Mouse (Mus musculus) cerebellum, adult 18-20 months (tissue): ENCODE results near the gene Tmem208.

ENCODE experiments used
- DNase-seq, 2 experiments: peaks; one replicate each; pipeline ENCODE4 v3.0.0; 2021

Gene Tmem208

DNA sequence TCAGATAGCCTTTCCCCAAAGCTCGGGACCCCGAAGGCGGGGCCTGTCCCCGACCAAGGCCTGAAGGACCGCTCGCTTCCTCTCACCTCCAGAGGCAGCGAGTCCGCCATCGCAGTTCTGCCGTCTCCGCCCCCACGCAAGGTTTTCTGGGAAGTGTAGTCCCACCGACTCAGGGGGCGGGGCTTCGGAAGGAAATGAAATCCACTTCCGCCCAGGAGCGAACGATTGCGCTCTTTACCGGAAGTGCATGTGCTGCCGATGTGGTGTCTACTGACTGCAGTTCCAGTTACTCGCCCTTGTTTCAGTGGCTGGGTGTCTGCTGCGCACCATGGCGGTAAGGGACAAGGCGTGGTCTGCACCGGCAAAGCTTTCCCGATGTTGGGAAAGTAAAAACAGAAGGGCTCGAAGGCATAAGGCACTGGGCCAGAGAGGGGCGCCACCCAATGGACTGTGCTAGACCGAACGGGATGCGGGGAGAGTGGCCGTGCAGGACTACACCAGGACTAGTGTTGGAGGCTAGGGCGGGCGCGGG is at the start of gene Tmem208, which contains the start of gene Lrrc29:
Gene Tmem208 (plus strand): TSS at position 214 of the 532 bp plus-strand sequence.
Gene Lrrc29 (minus strand): TSS at position 138 of the 532 bp plus-strand sequence.
- DNase-seq, result peak; percentile 98

DNA sequence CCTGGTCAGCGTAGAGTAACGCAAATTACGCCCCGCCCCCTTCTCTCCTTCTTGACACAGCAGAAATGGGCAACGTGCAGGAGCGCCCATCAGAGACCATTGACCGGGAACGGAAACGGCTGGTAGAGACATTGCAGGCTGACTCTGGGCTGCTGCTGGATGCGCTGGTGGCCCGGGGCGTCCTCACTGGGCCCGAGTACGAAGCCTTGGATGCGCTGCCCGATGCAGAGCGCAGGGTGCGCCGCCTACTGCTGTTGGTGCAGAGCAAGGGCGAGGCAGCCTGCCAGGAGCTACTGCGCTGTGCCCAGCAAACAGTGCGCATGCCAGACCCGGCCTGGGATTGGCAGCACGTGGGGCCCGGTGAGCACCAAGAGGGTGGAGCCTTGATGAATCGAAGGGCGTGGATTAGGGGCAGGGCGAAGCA is 47.2 kb upstream of the Tmem208 start:
- peak; percentile 94 for DNase-seq

DNA sequence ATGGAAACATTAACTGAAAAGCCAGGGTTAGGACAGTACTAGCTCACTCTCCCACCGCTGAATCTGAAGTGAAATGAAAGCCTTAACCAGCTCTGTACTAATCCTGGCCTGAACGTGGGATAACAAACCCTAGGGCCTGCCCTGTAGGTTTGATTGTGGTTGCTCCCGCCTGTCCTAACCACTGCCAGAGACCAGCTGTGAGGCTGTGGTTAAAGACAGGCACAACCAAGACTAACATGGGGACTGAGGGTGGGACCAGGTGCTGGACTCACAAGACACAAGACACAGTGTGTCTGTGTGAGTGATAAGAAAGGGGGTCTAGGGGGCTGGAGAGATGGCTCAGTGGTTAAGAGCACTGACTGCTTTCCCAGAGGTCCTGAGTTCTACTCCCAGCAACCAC is 45.6 kb upstream of the Tmem208 start:
- no peak for DNase-seq

DNA sequence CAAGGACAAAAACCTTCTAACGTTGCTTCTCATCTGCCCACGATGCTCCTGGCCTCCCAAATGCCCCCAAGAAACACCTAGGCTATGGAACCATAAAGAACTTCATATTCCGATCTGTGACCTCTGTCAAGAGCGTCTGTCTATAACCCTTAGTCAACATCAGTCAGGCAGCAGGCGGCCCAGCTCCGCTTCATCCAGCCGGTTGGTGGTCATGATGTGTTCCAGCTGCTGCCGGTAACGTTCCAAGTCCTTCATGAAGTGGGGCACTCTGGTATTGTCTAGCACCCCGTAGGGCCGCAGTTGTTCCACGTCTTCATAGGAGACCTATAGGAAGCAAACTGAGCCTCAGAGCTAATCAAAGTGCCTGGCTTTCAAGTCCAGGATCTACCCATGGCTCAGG is 44.3 kb upstream of the Tmem208 start:
- no peak for DNase-seq

DNA sequence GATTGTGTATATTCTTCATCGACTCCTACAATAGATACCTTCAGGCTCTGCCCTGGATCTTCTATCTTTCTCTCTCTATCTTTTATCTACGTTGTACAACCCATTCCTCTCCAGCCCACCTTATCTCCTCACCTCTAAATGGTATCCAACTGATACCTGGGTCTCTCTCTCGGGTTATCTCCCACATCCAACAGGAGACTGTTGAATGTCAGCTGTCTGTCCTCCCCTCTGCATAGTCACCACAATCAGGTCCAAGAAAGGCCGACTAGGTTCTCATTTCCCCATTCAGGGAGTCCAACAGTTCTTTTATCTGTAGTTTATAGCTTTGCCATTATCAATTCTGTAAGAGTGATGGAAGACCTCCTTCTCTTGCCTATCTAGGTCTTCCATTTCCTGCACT is 43.9 kb upstream of the Tmem208 start:
- DNase-seq, result no peak

DNA sequence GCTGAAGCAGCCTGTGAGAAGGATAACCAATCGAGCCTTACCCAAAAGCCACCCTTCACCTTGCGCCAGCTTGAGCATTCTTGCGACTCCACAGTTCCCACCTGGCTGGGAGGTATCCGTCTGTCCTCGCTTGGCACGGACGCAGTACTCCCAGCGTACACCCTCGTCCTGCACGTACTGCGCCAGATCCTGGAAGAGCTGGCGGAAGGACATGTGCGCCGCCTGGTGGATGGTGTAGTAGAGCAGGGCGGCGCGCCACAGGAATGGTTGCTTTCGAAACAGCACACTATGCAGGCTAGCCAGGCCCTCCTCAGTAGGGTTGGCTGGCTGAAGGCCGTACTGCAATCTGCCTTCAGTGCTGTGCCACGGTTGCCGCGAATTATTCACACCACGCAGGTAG is 43.1 kb upstream of the Tmem208 start:
- peak; percentile 60 to 73 for DNase-seq

DNA sequence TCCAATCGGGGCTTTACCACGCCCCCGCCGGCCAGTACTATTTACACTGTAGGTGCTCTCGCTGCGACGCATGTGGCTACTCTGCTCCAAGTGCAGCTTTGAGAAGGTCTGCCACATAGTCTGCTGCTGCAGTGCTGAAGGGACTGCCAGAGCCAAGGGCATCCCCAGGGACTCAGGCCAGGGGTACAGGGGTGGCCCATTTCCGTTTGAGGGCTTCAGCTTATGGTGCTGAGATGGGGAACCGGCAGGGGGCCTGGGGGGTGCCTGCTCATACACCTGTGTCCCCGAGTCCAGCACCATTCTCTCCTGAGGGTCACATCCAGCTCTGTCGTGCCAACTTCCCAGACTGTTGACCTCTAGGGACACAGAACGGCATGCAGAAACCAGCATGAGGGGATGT is 40.6 kb upstream of the Tmem208 start:
- DNase-seq, result no peak

DNA sequence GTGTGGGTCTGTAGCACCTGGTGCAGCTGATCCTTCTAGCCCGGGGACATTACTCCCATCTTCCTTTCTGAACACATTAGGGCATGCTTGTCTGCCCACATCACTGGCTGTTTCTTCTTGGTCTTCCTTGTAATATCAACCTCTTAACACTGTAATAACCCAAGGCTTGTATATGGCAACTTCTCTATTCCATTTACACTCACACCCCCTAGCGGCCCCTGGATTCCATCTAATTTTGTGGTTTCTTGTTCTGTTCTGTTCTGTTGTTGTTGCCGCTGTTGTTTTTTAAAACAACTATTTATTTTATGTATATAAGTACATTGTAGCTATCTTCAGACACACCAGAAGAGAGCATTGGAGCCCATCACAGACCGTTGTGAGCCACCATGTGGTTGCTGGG is 39.2 kb upstream of the Tmem208 start:
- DNase-seq, result no peak

DNA sequence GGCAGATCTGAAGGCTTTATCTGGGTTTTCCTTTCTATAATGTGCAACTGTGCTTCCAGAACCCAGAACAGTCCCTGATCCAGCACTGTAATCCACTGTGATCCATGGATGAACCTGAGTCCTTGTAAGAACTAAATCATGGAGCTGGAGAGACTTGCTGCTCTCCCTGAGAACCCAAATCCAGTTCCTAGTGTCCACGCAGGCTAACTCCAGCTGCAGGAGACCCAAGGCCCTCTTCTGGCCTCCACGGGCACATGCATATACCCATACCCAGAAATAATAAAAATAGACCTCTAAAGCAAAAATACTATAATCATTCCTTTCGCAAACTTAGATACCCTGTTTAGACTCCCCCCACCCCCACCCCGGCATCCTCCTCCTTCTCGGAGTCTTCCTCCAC is 37.9 kb upstream of the Tmem208 start:
- no peak for DNase-seq

DNA sequence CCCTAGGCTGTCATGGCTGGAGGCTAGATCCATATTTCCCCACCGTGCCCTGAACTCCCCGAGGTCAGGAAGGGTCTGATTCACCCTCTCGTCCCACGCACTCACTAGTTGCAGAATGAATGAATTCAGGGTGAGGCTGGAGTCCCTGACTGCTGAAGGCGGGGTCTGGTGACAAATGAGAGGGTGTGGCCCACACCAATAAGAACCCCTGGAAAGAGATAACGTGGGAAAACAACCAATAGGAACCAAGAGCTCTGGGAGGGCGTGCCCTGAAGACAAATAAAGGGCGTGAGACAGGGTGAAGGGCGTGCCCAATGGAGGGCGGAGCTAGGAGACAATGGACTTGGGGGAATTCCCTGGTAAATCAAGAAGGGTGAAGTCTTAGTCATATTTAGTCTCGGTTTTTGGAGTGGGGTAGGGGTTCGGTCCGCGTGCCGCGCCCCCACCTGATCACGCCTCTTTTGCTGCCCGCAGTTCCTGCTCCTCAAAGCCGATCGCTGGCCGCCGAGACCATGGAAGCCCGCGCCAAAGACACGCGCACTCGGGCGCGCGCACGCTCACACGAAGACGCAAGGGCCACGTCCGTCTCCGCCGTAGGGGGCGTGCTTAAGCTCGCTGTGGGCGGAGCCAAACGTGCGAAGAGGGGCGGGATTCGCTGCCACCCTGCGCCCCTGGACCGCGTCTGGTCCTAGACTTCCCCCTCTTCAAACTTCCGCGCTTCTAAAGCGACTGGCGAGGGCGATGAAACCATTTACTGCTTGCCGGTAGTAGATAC is 37.0 kb upstream of the Tmem208 start:
- peak; percentile 95 to 98 for DNase-seq

DNA sequence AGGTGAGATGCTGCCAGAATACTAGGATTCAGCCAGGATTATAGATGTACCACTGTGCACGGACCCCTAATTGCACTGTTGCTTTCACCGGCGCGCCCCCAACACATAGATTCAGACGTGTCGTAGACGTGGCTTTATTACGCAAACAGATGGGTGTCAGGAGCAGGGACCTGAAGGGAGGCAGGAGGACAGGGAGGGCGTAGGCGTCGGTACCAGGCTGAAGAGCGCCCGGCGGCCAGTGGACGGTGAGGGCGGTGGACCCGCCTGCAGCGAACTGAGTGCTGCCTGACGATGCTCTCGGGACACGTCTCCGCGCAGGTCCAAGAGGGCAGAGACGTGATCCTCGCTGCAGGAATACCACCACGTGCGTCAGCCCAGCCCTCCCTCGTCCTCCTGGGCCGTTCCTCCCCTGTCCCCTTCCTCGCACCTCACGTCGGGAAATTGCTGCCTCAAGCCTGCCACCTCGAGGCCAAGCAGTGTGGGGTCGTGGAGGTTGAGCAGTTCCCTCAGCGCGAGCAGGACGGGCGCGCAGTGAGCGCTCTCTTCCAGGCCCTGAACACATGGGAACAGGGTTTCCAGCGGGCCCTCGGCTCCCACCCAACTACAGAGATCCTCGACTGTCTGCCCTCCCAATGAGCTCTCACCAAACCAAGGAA is 36.2 kb upstream of the Tmem208 start, which contains the start of gene 4931428F04Rik:
Gene 4931428F04Rik (minus strand): TSS at position 60 of the 656 bp plus-strand sequence.
- DNase-seq, result peak; percentile 70 to 75

DNA sequence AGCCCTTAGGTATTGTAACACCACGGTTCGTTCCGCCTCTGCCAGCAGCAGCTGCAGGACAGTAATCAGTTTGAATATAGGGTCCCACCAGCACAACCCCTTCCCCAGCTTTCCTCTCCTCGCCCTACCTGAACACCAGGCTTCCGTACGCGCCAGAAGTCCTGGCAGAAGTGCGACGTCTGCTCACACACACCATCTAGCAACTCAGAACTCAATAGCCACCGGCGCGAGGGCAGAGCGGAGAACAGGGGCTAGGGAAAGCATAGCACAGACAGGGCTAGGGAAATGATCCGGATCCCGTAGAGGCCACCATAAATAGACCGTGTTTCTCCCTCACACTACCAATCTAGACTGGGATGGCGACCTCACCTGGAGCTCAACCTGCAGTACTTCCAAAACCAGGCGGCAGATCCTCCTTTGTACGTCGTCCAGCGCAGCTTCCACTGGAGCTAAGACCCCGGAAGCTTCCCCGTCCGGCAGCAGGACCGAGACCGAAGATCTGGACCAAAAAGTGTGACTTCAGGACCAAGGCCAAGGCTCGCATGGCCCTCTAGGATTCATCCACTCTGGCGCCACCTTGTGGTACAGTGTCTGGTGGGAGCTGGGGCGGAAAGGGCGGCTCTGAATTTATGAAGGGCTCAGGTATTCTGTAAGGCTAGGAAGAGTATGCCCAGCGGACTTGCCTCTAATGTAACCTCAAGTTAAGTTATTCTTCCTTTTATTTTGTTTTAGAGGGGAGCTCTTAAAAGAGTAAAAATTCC is 35.4 kb upstream of the Tmem208 start:
- peak; percentile 92 for DNase-seq

DNA sequence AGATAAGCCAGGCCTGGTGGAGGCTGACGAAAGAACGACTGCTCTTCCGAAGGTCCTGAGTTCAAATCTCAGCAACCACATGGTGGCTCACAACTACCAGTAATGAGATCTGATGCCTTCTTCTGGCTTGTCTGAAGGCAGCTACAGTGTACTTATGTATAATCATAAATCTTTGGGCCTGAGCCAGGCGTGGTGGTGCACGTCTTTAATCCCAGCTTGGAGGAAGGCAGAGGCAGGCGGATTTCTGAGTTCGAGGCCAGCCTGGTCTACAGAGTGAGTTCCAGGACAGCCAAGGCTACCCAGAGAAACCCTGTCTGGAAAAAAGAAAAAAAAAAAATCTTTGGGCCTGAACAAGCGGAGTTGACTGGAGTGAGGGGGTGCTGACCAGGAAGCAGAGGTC is 34.8 kb upstream of the Tmem208 start:
- DNase-seq, result peak; percentile 23 to 43

DNA sequence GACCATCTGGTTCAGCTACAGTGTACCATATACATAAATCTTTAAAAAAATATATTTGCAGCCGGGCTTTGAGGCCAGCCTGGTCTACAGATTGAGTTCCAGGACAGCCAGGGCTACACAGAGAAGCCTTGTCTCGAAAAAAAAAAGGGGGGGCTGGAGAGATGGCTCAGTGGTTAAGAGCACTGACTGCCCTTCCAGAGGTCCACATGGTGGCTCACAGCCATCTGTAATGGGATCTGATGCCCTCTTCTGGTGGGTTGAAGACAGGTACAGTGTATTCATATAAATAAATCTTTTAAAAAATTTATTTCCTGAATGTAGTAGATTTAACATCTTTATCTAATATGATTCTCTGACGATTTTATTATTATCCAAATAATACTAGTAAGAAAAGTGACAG is 34.4 kb upstream of the Tmem208 start:
- peak in 1 of 2 experiments; percentile 30 for DNase-seq

DNA sequence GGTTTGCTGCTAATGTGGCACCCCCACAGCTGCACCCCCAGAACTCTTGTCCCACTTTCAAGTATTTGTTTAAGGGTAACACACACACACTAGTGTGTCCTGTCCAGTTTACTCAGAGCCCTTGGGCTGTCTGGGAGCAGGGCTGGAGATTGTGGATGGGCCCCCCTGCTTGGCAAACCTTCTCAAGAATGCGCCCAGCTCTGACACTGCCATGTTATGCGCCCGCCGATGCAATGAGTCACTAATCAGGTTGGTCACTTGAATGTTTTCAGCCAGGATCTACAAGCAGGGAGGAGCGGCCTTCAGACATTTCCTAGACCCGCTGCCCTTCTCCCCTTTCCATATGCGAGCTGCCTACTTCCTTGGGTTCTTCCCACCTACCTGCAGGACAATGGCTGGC is 33.7 kb upstream of the Tmem208 start:
- DNase-seq, result peak; percentile 33 to 50

DNA sequence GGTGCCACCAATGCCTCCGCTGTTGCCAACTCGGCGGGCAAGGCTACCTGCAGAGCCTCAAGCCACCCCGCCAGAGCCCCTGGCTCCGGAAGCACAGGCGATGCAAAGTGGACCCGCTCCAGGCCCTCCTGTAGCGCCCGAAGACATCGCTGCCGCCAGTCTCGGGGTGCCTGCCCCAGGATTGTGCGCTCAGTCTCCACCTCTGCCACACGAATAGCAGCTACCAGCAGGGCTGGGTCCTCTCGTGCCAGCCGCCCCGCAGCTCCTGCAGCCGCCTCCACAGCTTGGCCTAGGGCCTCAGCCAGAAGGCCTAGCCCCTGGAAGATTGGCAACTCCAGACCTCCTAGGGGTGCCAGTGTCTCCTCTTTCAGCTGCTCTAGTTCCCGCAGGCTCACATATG is 32.7 kb upstream of the Tmem208 start:
- peak; percentile 79 to 81 for DNase-seq

DNA sequence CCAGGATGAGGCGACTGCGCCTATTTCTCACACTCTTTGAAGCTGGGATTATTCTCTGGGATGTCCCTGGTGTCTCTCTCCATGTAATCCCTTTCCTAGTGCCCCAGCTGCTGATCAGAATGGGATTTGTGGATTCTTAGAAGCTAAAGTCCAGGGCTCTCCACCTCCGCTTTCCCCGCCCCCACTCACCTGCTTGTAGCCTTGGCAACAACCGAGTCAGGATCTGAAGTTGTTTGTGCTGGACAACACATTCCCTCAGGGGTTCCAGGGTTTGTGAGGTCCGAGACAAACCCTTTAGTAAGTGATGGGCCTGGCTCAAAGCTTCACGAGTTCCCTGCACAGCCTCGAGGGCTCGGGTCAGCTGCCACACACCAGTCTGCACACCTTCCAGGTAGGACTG is 31.4 kb upstream of the Tmem208 start:
- peak in 1 of 2 experiments; percentile 13 for DNase-seq

DNA sequence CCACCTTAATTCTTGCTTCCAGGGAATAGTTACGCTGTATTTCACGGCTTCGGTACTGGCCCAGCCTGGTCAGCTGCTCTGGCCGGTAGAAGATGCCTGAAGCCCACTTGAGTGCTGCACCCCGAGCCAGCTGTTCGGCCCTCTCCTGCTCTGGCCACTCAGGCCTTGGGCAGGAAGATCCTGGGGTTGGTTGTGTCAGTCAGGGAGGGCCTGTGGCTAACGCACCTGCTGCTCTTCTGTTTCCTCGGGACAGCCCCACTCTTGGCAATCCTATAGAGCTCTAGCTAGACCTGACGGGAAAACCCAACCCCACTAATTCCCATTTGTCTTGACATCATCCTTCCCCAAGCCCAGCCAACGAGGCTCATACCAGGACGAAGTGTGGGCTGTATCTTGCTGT is 30.9 kb upstream of the Tmem208 start:
- DNase-seq, result no peak

DNA sequence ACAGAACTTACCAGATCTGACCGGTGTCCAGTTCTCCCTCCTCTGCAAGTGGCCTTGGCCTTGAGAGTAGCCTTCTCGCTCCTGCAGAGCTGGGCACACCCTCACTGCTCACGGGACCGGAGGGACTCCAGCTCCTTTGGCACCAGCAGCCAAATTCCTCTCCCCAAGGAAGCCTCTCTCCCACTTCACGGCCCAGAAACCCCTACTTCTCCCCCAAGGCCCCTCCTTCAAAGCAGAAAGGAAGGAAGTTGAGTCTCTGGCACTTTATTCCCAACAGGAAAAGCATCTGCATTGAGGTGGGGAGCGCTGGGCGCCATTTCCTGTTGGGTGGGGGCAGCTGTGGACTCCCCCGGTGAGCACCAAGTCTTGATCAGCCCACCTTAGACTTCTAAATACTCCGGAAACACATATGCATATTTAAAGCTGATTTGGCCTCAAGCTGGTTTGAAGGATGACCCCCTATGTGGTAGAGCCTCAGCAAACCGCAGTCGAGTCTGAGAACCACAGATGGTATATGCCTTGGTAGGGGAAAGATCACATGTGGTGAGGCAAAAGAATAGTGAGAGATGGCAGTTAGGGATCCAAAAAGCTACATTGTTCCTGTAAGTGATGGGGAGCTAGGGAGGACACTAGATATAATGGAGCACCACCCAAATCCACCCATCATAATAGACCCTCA is 30.1 kb upstream of the Tmem208 start, which contains the start of gene Exoc3l:
Gene Exoc3l (minus strand): TSS at position 207 of the 679 bp plus-strand sequence.
- DNase-seq, result no peak

DNA sequence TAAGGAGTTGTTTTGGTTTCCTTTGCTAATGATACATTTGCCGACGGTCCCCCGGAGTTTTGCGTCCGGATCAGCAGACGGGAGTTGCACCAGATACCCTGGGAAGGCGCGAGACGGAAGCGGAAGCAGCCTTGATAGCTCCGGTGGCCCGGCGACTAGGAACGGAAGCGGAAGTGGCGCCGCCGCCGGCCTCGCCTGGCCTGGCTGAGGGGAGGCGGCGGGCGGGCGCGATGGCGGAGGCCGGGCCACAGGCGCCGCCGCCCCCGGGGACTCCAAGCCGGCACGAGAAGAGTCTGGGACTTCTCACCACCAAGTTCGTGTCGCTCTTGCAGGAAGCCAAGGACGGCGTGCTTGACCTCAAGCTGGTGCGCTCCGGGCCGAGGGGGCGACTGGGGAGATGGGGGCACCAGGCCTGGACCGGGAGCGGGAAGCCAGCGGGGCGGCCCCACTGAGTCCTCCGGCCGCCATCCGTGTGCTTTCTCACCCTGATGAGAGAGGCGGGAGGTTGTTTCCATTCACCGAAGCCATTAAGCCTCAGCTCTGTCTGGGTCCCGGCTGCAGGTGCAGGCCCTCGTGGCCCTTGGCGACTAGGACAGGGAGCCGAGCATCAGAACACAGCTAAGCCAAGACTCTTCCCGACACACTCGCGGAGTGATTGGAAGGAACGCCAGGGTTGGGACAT is 28.5 kb upstream of the Tmem208 start, which contains the start of gene E2f4:
Gene E2f4 (plus strand): TSS at position 153 of the 682 bp plus-strand sequence.
- DNase-seq, result peak; percentile 93 to 95

DNA sequence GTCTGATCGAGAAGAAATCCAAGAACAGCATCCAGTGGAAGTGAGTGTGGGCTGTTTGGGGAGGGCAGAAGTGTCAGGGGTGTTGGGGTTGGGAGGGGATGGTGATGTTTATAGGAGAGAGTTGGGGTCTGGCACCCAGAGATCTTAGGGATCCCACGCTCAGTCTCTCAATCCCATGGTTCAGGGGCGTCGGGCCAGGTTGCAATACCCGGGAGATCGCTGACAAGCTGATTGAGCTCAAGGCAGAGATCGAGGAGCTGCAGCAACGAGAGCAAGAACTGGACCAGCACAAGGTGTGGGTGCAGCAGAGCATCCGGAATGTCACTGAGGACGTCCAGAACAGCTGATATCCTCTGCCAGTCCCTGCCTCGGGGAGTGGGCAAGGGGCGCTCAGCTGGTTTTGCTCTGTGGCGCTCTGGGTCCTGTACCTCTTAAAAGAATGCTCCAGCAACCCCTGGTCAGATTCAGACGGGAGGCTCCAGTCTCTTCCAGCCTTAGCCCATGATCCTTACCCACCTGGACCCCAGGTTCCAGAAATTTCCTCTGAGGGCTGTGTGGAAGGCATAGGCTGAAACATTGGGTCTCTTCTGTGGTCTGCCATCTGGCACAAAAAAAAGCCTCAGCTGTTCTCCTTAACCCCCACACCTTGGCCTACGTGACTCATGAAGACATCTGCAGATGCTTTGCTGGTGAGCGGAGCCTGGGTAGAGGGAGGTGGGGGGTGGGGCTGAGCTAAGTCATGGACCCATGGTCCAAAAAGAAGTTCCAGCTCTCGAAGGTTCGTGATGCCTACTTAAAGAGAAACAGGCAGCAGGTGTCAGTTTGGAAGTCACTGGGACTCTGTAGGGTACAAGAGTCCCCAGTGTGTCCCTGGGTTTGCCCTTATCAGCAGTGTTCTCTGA is 27.6 kb upstream of the Tmem208 start:
- no peak for DNase-seq
